Mouse (Mus musculus) liver, embryonic 13.5 days (tissue): Measurements from ENCODE around the gene Gp9. TPM values are rescaled to one million over a fixed set of nuclear protein-coding genes. Genes with fewer than 3 reads are reported as not detected.

Experiments
- ATAC-seq: fragments of 200-750 bp; cut with Nextera tagmentation; 2 replicates; pipeline ENCODE4 v1.8.0; 2017; ENCODE audit warnings: low read depth, mild to moderate bottlenecking, moderate number of reproducible peaks, moderate library complexity
- DNase-seq: peaks from one replicate; pipeline ENCODE4 v3.0.0; 2022
- H3K27ac ChIP-seq: fragments of 300-500 bp; sonication (generic); 2 replicates; pipeline ENCODE4 v1.5.1; 2015; ENCODE audit warnings: moderate library complexity, mild to moderate bottlenecking, inconsistent platforms
- H3K27me3 ChIP-seq: fragments of 300-500 bp; sonication (generic); 2 replicates; pipeline ENCODE4 v1.6.1; 2015; ENCODE audit warnings: mild to moderate bottlenecking, inconsistent platforms
- H3K36me3 ChIP-seq: fragments of 300-500 bp; sonication (generic); 2 replicates; pipeline ENCODE4 v1.6.1; 2015; ENCODE audit warnings: mild to moderate bottlenecking, inconsistent platforms
- H3K4me1 ChIP-seq: fragments of 300-500 bp; sonication (generic); replicated peaks from 2 replicates; pipeline ENCODE4 v1.6.1; 2015; ENCODE audit warnings: inconsistent platforms
- H3K4me2 ChIP-seq: fragments of 300-500 bp; sonication (generic); 2 replicates; pipeline ENCODE4 v1.6.1; 2015; ENCODE audit warnings: inconsistent platforms, mild to moderate bottlenecking, moderate library complexity
- H3K4me3 ChIP-seq: fragments of 300-500 bp; sonication (generic); replicated peaks from 2 replicates; pipeline ENCODE4 v1.5.1; 2015; ENCODE audit warnings: mild to moderate bottlenecking, inconsistent platforms
- H3K9ac ChIP-seq: fragments of 300-500 bp; sonication (generic); 2 replicates; pipeline ENCODE4 v1.6.1; 2015; ENCODE audit warnings: mild to moderate bottlenecking, inconsistent platforms
- H3K9me3 ChIP-seq: fragments of 300-500 bp; sonication (generic); replicated peaks from 2 replicates; pipeline ENCODE4 v1.6.1; 2016; ENCODE audit warnings: inconsistent platforms
- WGBS: fragments of 180-500 bp; shearing (Covaris S2); methylation state at CpG from one replicate; pipeline ENCODE4 v1.1.7; 2015; ENCODE audit not compliant: insufficient replicate concordance; 5-methylcytosine and 5-hydroxymethylcytosine counted together
- polyA plus RNA-seq: library from polyadenylated mRNA; unstranded; fragments of >200 nt; fragmentation: Nextera tagmentation; extraction: Ambion mirVana; gene quantifications from 2 replicates; pipeline ENCODE4 v1.2.1, GENCODE M21; 2015

Gp9 gene
- polyA plus RNA-seq: 32.7 and 35.6 TPM in 2 replicates

GRCm38 (mm10) chr6:87777842-87778241, at the start of gene Gp9:
TSS of gene Gp9 (plus strand) at chr6:87778072.
- H3K9ac ChIP-seq: peak within 1 kb of the TSS; percentile 73
- no peak for ATAC-seq
- H3K9me3 ChIP-seq: no peaks in the 10 kb centered on the region
- peaks cover 6% of the 10 kb centered on the region for H3K36me3 ChIP-seq
- peak within 1 kb of the TSS; percentile 62 for H3K4me2 ChIP-seq
- peak within 1 kb of the TSS; percentile 50 for H3K4me3 ChIP-seq
- peak within 1 kb of the TSS; percentile 94 for H3K27ac ChIP-seq
- DNase-seq: no peak
- peaks cover 44% of the 10 kb centered on the region for H3K4me1 ChIP-seq
- WGBS: 28% methylated on average over 2 of the region's 2 CpGs
- 0 out of 2 replicates have a peak, but pooled peaks cover 2% of the 10 kb centered on the region for H3K27me3 ChIP-seq

GRCm38 (mm10) chr6:87728102-87728501, 49.8 kb upstream of the Gp9 start:
- no peak overlapping the region for H3K27ac ChIP-seq
- H3K4me3 ChIP-seq: no peak overlapping the region
- no peak overlapping the region for H3K9ac ChIP-seq
- H3K27me3 ChIP-seq: peaks cover 59% of the 10 kb centered on the region
- H3K4me1 ChIP-seq: peaks cover 27% of the 10 kb centered on the region
- ATAC-seq: no peak
- H3K9me3 ChIP-seq: no peaks in the 10 kb centered on the region
- 12% methylated on average over 3 of the region's 3 CpGs for WGBS
- no peaks in the 10 kb centered on the region for H3K36me3 ChIP-seq
- no peak overlapping the region for H3K4me2 ChIP-seq
- DNase-seq: no peak

GRCm38 (mm10) chr6:87730141-87730540, 47.7 kb upstream of the Gp9 start:
- ATAC-seq: no peak
- Histone ChIP-seq H3K4me3 (peak overlapping the region; percentile 54; the same call in 1 of the 2 replicates), H3K4me2 (peak overlapping the region; percentile 71), H3K4me1 (peaks cover 33% of the 10 kb centered on the region), H3K27me3 (peaks cover 80% of the 10 kb centered on the region), H3K36me3 (no peaks in the 10 kb centered on the region), H3K9me3 (no peaks in the 10 kb centered on the region), H3K27ac (no peak overlapping the region), H3K9ac (no peak overlapping the region)
- WGBS: 34% methylated on average over 13 of the region's 13 CpGs
- no peak for DNase-seq

- Histone ChIP-seq H3K9ac (peak within 1 kb of the TSS; percentile 22; the same call in 1 of the 2 replicates), H3K4me3 (peak within 1 kb of the TSS; percentile 54), H3K9me3 (no peaks in the 10 kb centered on the region), H3K27me3 (peaks cover 87% of the 10 kb centered on the region), H3K27ac (no peak within 1 kb of the TSS), H3K36me3 (no peaks in the 10 kb centered on the region), H3K4me1 (peaks cover 33% of the 10 kb centered on the region), H3K4me2 (peak within 1 kb of the TSS; percentile 71)
- 1% methylated on average over 90 of the region's 90 CpGs for WGBS
- DNase-seq (no peak), ATAC-seq (peak; percentile 34; the same call in 1 of the 2 replicates)
These were observed 47.0 kb upstream of the Gp9 start, which contains the start of gene Efcc1 for GRCm38 (mm10) chr6:87730591-87731462. TSS of gene Efcc1 (plus strand) at chr6:87730869.

GRCm38 (mm10) chr6:87731463-87732095, 46.3 kb upstream of the Gp9 start:
- ATAC-seq: 0 out of 2 replicates have a peak, but pooled peaks have one; percentile 15
- Histone ChIP-seq H3K9ac (peak overlapping the region; percentile 22; the same call in 1 of the 2 replicates), H3K9me3 (no peaks in the 10 kb centered on the region), H3K4me3 (peak overlapping the region; percentile 54), H3K27ac (no peak overlapping the region), H3K4me1 (peaks cover 33% of the 10 kb centered on the region), H3K27me3 (peaks cover 94% of the 10 kb centered on the region), H3K36me3 (no peaks in the 10 kb centered on the region), H3K4me2 (peak overlapping the region; percentile 71)
- DNase-seq: no peak
- 8% methylated on average over 19 of the region's 19 CpGs for WGBS

- DNase-seq (no peak), ATAC-seq (no peak)
- 6% methylated on average over 53 of the region's 53 CpGs for WGBS
- Histone ChIP-seq H3K27ac (no peak overlapping the region), H3K27me3 (peaks cover 95% of the 10 kb centered on the region), H3K36me3 (no peaks in the 10 kb centered on the region), H3K9me3 (no peaks in the 10 kb centered on the region), H3K4me1 (peaks cover 34% of the 10 kb centered on the region), H3K4me2 (peak overlapping the region; percentile 71), H3K4me3 (peak overlapping the region; percentile 50), H3K9ac (no peak overlapping the region)
These were observed 45.5 kb upstream of the Gp9 start for GRCm38 (mm10) chr6:87732151-87733011.

- Histone ChIP-seq H3K9me3 (no peaks in the 10 kb centered on the region), H3K4me2 (peak overlapping the region; percentile 71), H3K27ac (no peak overlapping the region), H3K4me3 (no peak overlapping the region), H3K4me1 (peaks cover 44% of the 10 kb centered on the region), H3K27me3 (peaks cover 86% of the 10 kb centered on the region), H3K36me3 (no peaks in the 10 kb centered on the region), H3K9ac (no peak overlapping the region)
- 43% methylated on average over 14 of the region's 14 CpGs for WGBS
- DNase-seq (no peak), ATAC-seq (no peak)
These were observed 44.5 kb upstream of the Gp9 start for GRCm38 (mm10) chr6:87733131-87733930.

- ATAC-seq: no peak
- WGBS: 60% methylated on average over 5 of the region's 5 CpGs
- H3K36me3 ChIP-seq: no peaks in the 10 kb centered on the region
- peaks cover 52% of the 10 kb centered on the region for H3K4me1 ChIP-seq
- no peak for DNase-seq
- peaks cover 78% of the 10 kb centered on the region for H3K27me3 ChIP-seq
- H3K4me2 ChIP-seq: no peak overlapping the region
- H3K27ac ChIP-seq: no peak overlapping the region
- H3K9ac ChIP-seq: no peak overlapping the region
- H3K4me3 ChIP-seq: no peak overlapping the region
- H3K9me3 ChIP-seq: no peaks in the 10 kb centered on the region
These were observed 43.7 kb upstream of the Gp9 start for GRCm38 (mm10) chr6:87734136-87734535.

GRCm38 (mm10) chr6:87736923-87737322, 40.9 kb upstream of the Gp9 start:
- Histone ChIP-seq H3K9ac (no peak overlapping the region), H3K27ac (no peak overlapping the region), H3K4me1 (peaks cover 66% of the 10 kb centered on the region), H3K4me2 (no peak overlapping the region), H3K27me3 (peaks cover 50% of the 10 kb centered on the region), H3K4me3 (no peak overlapping the region), H3K9me3 (no peaks in the 10 kb centered on the region), H3K36me3 (no peaks in the 10 kb centered on the region)
- DNase-seq (no peak), ATAC-seq (no peak)
- 59% methylated on average over 4 of the region's 4 CpGs for WGBS

GRCm38 (mm10) chr6:87737921-87738626, 39.8 kb upstream of the Gp9 start:
- peak overlapping the region; percentile 27 for H3K27ac ChIP-seq
- peaks cover 39% of the 10 kb centered on the region for H3K27me3 ChIP-seq
- peaks cover 68% of the 10 kb centered on the region for H3K4me1 ChIP-seq
- no peaks in the 10 kb centered on the region for H3K9me3 ChIP-seq
- ATAC-seq: no peak
- H3K9ac ChIP-seq: peak overlapping the region; percentile 24; the same call in 1 of the 2 replicates
- no peak overlapping the region for H3K4me3 ChIP-seq
- no peak overlapping the region for H3K4me2 ChIP-seq
- no peak for DNase-seq
- no peaks in the 10 kb centered on the region for H3K36me3 ChIP-seq
- WGBS: 67% methylated on average over 4 of the region's 4 CpGs
